Mouse (Mus musculus): Measurements from ENCODE around the gene Lonp1. TPM values are rescaled to one million over a fixed set of nuclear protein-coding genes. Genes with fewer than 3 reads are reported as not detected.

Gene Lonp1
- polyA plus RNA-seq, 1 experiment from 2014 or later, result 49.3 TPM

GRCm38 (mm10) chr17:56664333-56664732, 37.6 kb upstream of the Lonp1 start:
- Histone ChIP-seq H3K4me3 (ENCODE audit: low read depth, low read length) (no peak overlapping the region), H3K27me3 (ENCODE audit: control insufficient read depth, insufficient read depth, low read length) (no peaks in the 10 kb centered on the region), H3K27ac (ENCODE audit: low read length) (no peak overlapping the region), H3K4me1 (ENCODE audit: control insufficient read depth, insufficient read depth, low read length) (peaks cover 5% of the 10 kb centered on the region), H3K36me3 (ENCODE audit: control insufficient read depth, insufficient read depth, low read length) (no peaks in the 10 kb centered on the region), H3K4me2 (replicated peaks; ENCODE audit: low read depth, low read length) (peak overlapping the region; percentile 27), H3K9ac (replicated peaks; ENCODE audit: low read depth, low read length) (0 out of 2 replicates have a peak overlapping the region, but pooled peaks have one; percentile 18), H3K9me3 (ENCODE audit: control insufficient read depth, low read depth, low read length) (no peaks in the 10 kb centered on the region)
- 5% methylated on average over 10 of the region's 10 CpGs for WGBS
- peak; percentile 77 for ATAC-seq (ENCODE audit: insufficient number of reproducible peaks, insufficient read depth, low FRiP score, low read depth)

DNA sequence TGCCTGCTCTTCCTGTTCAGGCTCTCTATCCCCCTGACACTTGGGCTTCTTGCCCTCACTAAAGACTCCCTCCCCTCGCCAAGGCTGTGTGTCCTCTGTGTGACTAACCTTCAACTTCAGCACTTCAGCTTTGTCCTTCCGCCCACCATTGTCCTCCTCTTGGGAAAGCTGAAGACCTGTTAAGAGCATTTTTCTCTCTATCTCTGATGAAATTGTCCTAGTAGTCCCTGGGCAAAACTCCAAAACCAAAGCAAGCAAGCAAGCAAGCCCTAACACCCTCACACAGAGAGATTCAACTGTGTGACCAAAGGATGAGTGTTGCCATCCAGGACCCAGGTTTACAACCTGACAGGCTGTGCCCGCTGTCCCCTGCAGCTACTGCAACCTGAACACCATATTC, 37.0 kb upstream of the Lonp1 start:
- Histone ChIP-seq H3K4me2 (replicated peaks; ENCODE audit: low read depth, low read length) (peak overlapping the region; percentile 27), H3K9me3 (ENCODE audit: control insufficient read depth, low read depth, low read length) (no peaks in the 10 kb centered on the region), H3K9ac (replicated peaks; ENCODE audit: low read depth, low read length) (0 out of 2 replicates have a peak overlapping the region, but pooled peaks have one; percentile 18), H3K4me1 (ENCODE audit: control insufficient read depth, insufficient read depth, low read length) (peaks cover 5% of the 10 kb centered on the region), H3K4me3 (ENCODE audit: low read depth, low read length) (no peak overlapping the region), H3K27me3 (ENCODE audit: control insufficient read depth, insufficient read depth, low read length) (no peaks in the 10 kb centered on the region), H3K36me3 (ENCODE audit: control insufficient read depth, insufficient read depth, low read length) (no peaks in the 10 kb centered on the region), H3K27ac (ENCODE audit: low read length) (no peak overlapping the region)
- no peak for ATAC-seq (ENCODE audit: insufficient number of reproducible peaks, insufficient read depth, low FRiP score, low read depth)
- WGBS, result 58% methylated on average over 3 of the region's 3 CpGs

- H3K36me3 ChIP-seq (ENCODE audit: control insufficient read depth, insufficient read depth, low read length), result no peaks in the 10 kb centered on the region
- H3K9me3 ChIP-seq (ENCODE audit: control insufficient read depth, low read depth, low read length), result no peaks in the 10 kb centered on the region
- no peaks in the 10 kb centered on the region for H3K4me1 ChIP-seq (ENCODE audit: control insufficient read depth, insufficient read depth, low read length)
- no peaks in the 10 kb centered on the region for H3K27me3 ChIP-seq (ENCODE audit: control insufficient read depth, insufficient read depth, low read length)
- H3K4me3 ChIP-seq (ENCODE audit: low read depth, low read length), result no peak overlapping the region
- WGBS, result 77% methylated on average over 6 of the region's 6 CpGs
- no peak for ATAC-seq (ENCODE audit: insufficient number of reproducible peaks, insufficient read depth, low FRiP score, low read depth)
- H3K4me2 ChIP-seq (replicated peaks; ENCODE audit: low read depth, low read length), result no peak overlapping the region
- H3K27ac ChIP-seq (ENCODE audit: low read length), result no peak overlapping the region
- H3K9ac ChIP-seq (replicated peaks; ENCODE audit: low read depth, low read length), result no peak overlapping the region
Observed at GRCm38 (mm10) chr17:56656171-56656570, 29.5 kb upstream of the Lonp1 start.

DNA sequence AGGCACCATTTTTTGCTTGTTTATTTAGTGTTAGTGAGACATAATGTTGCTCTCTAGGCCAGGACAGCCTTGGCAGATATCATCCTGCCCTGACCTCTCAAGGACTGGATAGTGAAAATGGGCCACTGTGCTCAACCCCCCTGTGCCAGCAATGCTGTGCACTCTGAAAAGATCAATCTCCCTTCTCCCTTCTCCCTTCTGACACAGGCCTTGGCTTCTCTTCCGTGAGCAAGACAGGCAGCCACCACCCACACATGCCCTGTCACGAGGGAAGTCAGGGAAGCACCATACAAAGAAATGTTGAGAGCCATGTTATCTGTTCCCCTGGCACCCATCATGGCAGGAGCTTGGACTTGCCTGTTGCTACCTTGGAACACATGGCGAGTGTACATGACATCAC, 28.6 kb upstream of the Lonp1 start:
- 71% methylated on average over 3 of the region's 3 CpGs for WGBS
- no peak overlapping the region for H3K4me2 ChIP-seq (replicated peaks; ENCODE audit: low read depth, low read length)
- H3K27me3 ChIP-seq (ENCODE audit: control insufficient read depth, insufficient read depth, low read length), result no peaks in the 10 kb centered on the region
- H3K36me3 ChIP-seq (ENCODE audit: control insufficient read depth, insufficient read depth, low read length), result no peaks in the 10 kb centered on the region
- H3K9me3 ChIP-seq (ENCODE audit: control insufficient read depth, low read depth, low read length), result no peaks in the 10 kb centered on the region
- ATAC-seq (ENCODE audit: insufficient number of reproducible peaks, insufficient read depth, low FRiP score, low read depth), result no peak
- no peak overlapping the region for H3K9ac ChIP-seq (replicated peaks; ENCODE audit: low read depth, low read length)
- H3K4me1 ChIP-seq (ENCODE audit: control insufficient read depth, insufficient read depth, low read length), result no peaks in the 10 kb centered on the region
- H3K27ac ChIP-seq (ENCODE audit: low read length), result no peak overlapping the region
- H3K4me3 ChIP-seq (ENCODE audit: low read depth, low read length), result no peak overlapping the region

DNA sequence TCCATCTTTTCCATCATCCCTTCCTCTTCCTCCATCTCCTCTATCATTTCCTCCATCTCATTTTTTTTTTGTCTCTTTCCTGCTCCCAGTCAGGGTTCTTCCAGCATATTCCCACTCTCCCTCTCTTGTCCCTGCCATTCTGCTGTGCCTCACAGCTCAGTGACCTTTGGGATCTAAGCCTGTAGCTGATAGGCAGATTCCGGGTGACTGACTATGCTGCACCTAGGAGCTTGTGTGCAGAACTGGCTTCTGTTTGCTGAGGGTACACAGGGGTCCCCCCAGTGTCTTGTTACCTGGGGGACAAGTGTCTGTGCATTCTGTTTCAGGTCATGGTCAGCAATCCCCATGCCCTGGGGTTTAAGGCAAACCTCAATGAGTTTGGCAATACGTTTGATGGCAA, 28.1 kb upstream of the Lonp1 start:
- no peaks in the 10 kb centered on the region for H3K36me3 ChIP-seq (ENCODE audit: control insufficient read depth, insufficient read depth, low read length)
- H3K27ac ChIP-seq (ENCODE audit: low read length), result no peak overlapping the region
- H3K9me3 ChIP-seq (ENCODE audit: control insufficient read depth, low read depth, low read length), result no peaks in the 10 kb centered on the region
- 66% methylated on average over 2 of the region's 2 CpGs for WGBS
- no peak overlapping the region for H3K4me2 ChIP-seq (replicated peaks; ENCODE audit: low read depth, low read length)
- ATAC-seq (ENCODE audit: insufficient number of reproducible peaks, insufficient read depth, low FRiP score, low read depth), result no peak
- no peak overlapping the region for H3K4me3 ChIP-seq (ENCODE audit: low read depth, low read length)
- no peaks in the 10 kb centered on the region for H3K4me1 ChIP-seq (ENCODE audit: control insufficient read depth, insufficient read depth, low read length)
- H3K27me3 ChIP-seq (ENCODE audit: control insufficient read depth, insufficient read depth, low read length), result no peaks in the 10 kb centered on the region
- H3K9ac ChIP-seq (replicated peaks; ENCODE audit: low read depth, low read length), result no peak overlapping the region

DNA sequence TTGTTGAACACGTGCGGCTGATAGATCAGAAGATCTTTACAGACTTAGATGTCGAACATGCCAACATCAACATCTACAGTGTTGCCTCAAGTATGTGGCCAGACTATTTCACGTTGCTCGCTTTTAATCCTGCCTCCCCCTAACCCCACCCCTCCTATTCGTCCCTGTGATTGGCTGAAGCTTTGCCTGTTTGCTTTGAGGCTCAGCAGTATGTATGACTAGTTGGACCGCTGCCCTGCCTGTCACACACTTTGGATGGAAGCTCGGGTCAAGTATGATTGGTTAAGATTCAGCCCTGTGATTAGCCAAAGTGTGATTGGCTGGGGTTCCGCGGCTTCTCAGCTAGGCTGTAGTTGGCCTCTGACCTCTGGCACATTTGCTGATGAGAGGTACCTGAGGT, 25.1 kb upstream of the Lonp1 start:
- 26% methylated on average over 10 of the region's 10 CpGs for WGBS
- no peak for ATAC-seq (ENCODE audit: insufficient number of reproducible peaks, insufficient read depth, low FRiP score, low read depth)
- H3K9ac ChIP-seq (replicated peaks; ENCODE audit: low read depth, low read length), result no peak overlapping the region
- no peak overlapping the region for H3K4me2 ChIP-seq (replicated peaks; ENCODE audit: low read depth, low read length)
- no peak overlapping the region for H3K4me3 ChIP-seq (ENCODE audit: low read depth, low read length)
- H3K9me3 ChIP-seq (ENCODE audit: control insufficient read depth, low read depth, low read length), result no peaks in the 10 kb centered on the region
- H3K27ac ChIP-seq (ENCODE audit: low read length), result no peak overlapping the region
- no peaks in the 10 kb centered on the region for H3K27me3 ChIP-seq (ENCODE audit: control insufficient read depth, insufficient read depth, low read length)
- H3K4me1 ChIP-seq (ENCODE audit: control insufficient read depth, insufficient read depth, low read length), result no peaks in the 10 kb centered on the region
- H3K36me3 ChIP-seq (ENCODE audit: control insufficient read depth, insufficient read depth, low read length), result no peaks in the 10 kb centered on the region

DNA sequence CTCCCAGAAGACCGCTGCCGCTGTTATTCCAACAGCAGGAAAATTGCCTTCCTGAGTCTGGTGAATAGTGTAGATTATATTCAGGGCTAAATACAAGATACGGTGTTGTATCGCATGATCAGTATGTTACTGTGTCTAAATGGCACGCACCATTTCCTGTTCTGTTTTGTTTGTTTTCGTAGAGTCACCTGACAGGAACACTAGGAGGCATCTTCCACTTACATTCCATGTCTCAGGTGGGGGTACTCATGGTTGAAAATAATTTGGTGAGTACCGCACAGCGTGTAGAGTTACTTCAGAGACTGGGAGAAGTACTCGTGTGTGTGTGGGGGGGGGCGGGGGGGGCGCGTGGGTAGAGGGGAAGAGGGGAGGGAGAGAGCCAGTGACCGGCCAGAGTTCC, 20.9 kb upstream of the Lonp1 start:
- H3K4me1 ChIP-seq (ENCODE audit: control insufficient read depth, insufficient read depth, low read length), result no peaks in the 10 kb centered on the region
- H3K9ac ChIP-seq (replicated peaks; ENCODE audit: low read depth, low read length), result no peak overlapping the region
- no peaks in the 10 kb centered on the region for H3K27me3 ChIP-seq (ENCODE audit: control insufficient read depth, insufficient read depth, low read length)
- no peak overlapping the region for H3K4me2 ChIP-seq (replicated peaks; ENCODE audit: low read depth, low read length)
- H3K9me3 ChIP-seq (ENCODE audit: control insufficient read depth, low read depth, low read length), result no peaks in the 10 kb centered on the region
- no peak for ATAC-seq (ENCODE audit: insufficient number of reproducible peaks, insufficient read depth, low FRiP score, low read depth)
- H3K4me3 ChIP-seq (ENCODE audit: low read depth, low read length), result no peak overlapping the region
- no peak overlapping the region for H3K27ac ChIP-seq (ENCODE audit: low read length)
- H3K36me3 ChIP-seq (ENCODE audit: control insufficient read depth, insufficient read depth, low read length), result no peaks in the 10 kb centered on the region
- 58% methylated on average over 11 of the region's 13 CpGs for WGBS

- Histone ChIP-seq H3K27me3 (ENCODE audit: control insufficient read depth, insufficient read depth, low read length) (no peaks in the 10 kb centered on the region), H3K4me1 (ENCODE audit: control insufficient read depth, insufficient read depth, low read length) (no peaks in the 10 kb centered on the region), H3K4me3 (ENCODE audit: low read depth, low read length) (no peak overlapping the region), H3K4me2 (replicated peaks; ENCODE audit: low read depth, low read length) (no peak overlapping the region), H3K36me3 (ENCODE audit: control insufficient read depth, insufficient read depth, low read length) (no peaks in the 10 kb centered on the region), H3K27ac (ENCODE audit: low read length) (no peak overlapping the region), H3K9me3 (ENCODE audit: control insufficient read depth, low read depth, low read length) (no peaks in the 10 kb centered on the region), H3K9ac (replicated peaks; ENCODE audit: low read depth, low read length) (no peak overlapping the region)
- 78% methylated on average over 4 of the region's 4 CpGs for WGBS
- ATAC-seq (ENCODE audit: insufficient number of reproducible peaks, insufficient read depth, low FRiP score, low read depth), result no peak
Observed at GRCm38 (mm10) chr17:56643237-56643636, 16.6 kb upstream of the Lonp1 start.

DNA sequence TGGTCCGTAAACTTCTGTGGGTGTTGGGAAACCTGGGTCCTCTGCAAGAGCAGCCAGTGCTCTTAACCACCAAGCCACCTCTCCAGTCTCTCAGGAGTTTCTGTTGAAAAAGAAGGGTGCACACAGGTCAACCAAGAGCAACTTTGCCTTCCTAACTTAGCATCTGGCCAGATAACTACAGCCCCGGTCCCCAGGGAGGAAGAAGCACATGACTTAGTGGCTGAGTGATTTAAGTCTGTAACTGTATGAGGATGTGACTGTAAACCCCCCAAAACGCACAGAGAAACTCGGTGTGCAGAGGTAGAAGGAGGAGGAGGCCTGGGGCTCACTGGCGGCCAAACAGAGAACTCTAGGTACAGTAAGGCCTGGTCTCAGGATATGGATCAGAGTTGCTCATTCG, 7.3 kb upstream of the Lonp1 start:
- no peak overlapping the region for H3K27ac ChIP-seq (ENCODE audit: low read length)
- H3K27me3 ChIP-seq (ENCODE audit: control insufficient read depth, insufficient read depth, low read length), result no peaks in the 10 kb centered on the region
- no peaks in the 10 kb centered on the region for H3K36me3 ChIP-seq (ENCODE audit: control insufficient read depth, insufficient read depth, low read length)
- 85% methylated on average over 6 of the region's 6 CpGs for WGBS
- no peak for ATAC-seq (ENCODE audit: insufficient number of reproducible peaks, insufficient read depth, low FRiP score, low read depth)
- H3K4me1 ChIP-seq (ENCODE audit: control insufficient read depth, insufficient read depth, low read length), result no peaks in the 10 kb centered on the region
- H3K9me3 ChIP-seq (ENCODE audit: control insufficient read depth, low read depth, low read length), result no peaks in the 10 kb centered on the region
- H3K9ac ChIP-seq (replicated peaks; ENCODE audit: low read depth, low read length), result no peak overlapping the region
- H3K4me2 ChIP-seq (replicated peaks; ENCODE audit: low read depth, low read length), result no peak overlapping the region
- H3K4me3 ChIP-seq (ENCODE audit: low read depth, low read length), result no peak overlapping the region

Data from stomach, embryonic 14.5 days (tissue).